Comparison of ENCODE assay signal across 22 mouse cellular contexts in the genomic region with DNA sequence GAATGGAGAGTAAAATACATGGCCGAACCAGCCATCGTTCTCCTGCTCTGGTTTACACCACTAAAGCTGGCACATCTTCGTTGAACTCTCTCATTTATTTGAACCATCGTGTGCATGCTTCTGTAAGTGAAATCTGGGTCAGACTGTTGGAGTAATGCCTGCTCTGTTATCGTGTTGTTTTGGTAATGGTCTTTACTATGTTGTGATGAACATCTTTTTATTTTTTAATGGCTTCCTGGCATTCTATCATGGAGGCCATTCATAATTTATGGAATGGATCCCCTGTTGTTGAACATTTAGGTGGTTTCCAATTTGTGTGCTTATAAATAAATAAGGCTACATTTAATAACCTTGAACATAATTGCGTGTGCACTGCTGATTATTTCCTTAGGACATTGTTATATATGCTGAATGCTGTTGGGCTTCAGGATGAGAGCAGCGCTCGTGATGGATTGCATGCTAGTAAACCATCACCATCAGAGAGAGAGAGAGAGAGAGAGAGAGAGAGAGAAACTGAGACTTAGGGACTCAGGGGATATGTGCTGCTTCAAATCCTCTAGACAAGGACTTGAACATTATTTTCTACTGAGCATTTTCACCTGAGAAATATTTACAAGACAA.
"Had no signal": no experiment of that assay in that cellular context is flagged by ENCODE, and none has a peak within 500 bp of the region (broad histone marks: within the 10 kb centered on the region; RNA-seq: fewer than 3 reads in every experiment).

No protein-coding gene starts in this region.

- ATAC-seq: intestine, embryonic 16.5 days; liver, embryonic 12.5 days had no signal

- H3K9me3 ChIP-seq: limb, embryonic 10.5 days; limb, embryonic 13.5 days; liver, embryonic 12.5 days; liver, embryonic 15.5 days; lung, embryonic 15.5 days had no signal

- H3K9ac ChIP-seq: limb, embryonic 13.5 days; liver, embryonic 12.5 days; liver, embryonic 15.5 days; lung, embryonic 15.5 days had no signal

- H3K4me1 ChIP-seq: liver, embryonic 12.5 days; liver, embryonic 15.5 days; lung, embryonic 15.5 days had no signal

- H3K36me3 ChIP-seq: limb, embryonic 10.5 days; limb, embryonic 13.5 days; liver, embryonic 12.5 days; liver, embryonic 15.5 days; lung, embryonic 15.5 days had no signal

- H3K4me3 ChIP-seq: layer of hippocampus, adult 2 months; limb, embryonic 10.5 days; limb, embryonic 13.5 days; liver, embryonic 12.5 days; liver, embryonic 15.5 days; lung, embryonic 15.5 days had no signal

- DNase-seq: kidney, adult 18-20 months; kidney, adult 9 months; kidney, postnatal 25 days; layer of hippocampus, adult 9-11 months; liver; lung, adult 18-20 months; lung, postnatal 10 days; lung, postnatal 36 days; midbrain, embryonic 14.5 days; right cerebral cortex, adult 18-20 months; right cerebral cortex, postnatal 14 days; right cerebral cortex, postnatal 4 days; thymus, postnatal 25 days had no signal

- H3K27ac ChIP-seq: layer of hippocampus, adult 2 months; limb, embryonic 10.5 days; limb, embryonic 13.5 days; liver, embryonic 12.5 days; liver, embryonic 15.5 days; lung, embryonic 15.5 days; stomach, postnatal 0 days had no signal

- H3K4me2 ChIP-seq: limb, embryonic 13.5 days; liver, embryonic 12.5 days; liver, embryonic 15.5 days; lung, embryonic 15.5 days; midbrain, embryonic 11.5 days had no signal

- H3K27me3 ChIP-seq: limb, embryonic 13.5 days; liver, embryonic 12.5 days; liver, embryonic 15.5 days; lung, embryonic 15.5 days had no signal
